Mouse (Mus musculus) bone marrow macrophage, adult 2 months (primary cell): Measurements from ENCODE around the gene Fyb.

Experiments
- CTCF ChIP-seq: IDR thresholded peaks from 2 replicates; pipeline ENCODE4 v1.5.1; 2012; ENCODE audit warnings: low read depth, mild to moderate bottlenecking, low read length, moderate library complexity
- POLR2A ChIP-seq: IDR thresholded peaks from 2 replicates; pipeline ENCODE4 v1.6.1; 2012; ENCODE audit warnings: mild to moderate bottlenecking, low read depth, low read length, borderline replicate concordance

- TF ChIP-seq POLR2A, result no peak
- no peak for TF ChIP-seq CTCF
These were observed 124.4 kb downstream of the Fyb start for GRCm38 (mm10) chr15:6647066-6647465.
